Mouse (Mus musculus) midbrain, embryonic 16.5 days (tissue): Measurements from ENCODE around the gene Olfr53. TPM values are rescaled to one million over a fixed set of nuclear protein-coding genes. Genes with fewer than 3 reads are reported as not detected.

Source experiments
- ATAC-seq: fragments of 200-750 bp; cut with Nextera tagmentation; 2 replicates; pipeline ENCODE4 v1.8.0; 2017; ENCODE audit warnings: moderate TSS enrichment
- H3K27ac ChIP-seq: fragments of 300-500 bp; sonication (generic); 2 replicates; pipeline ENCODE4 v1.5.1; 2014; ENCODE audit warnings: mild to moderate bottlenecking, low read length, mixed read lengths
- H3K27me3 ChIP-seq: fragments of 300-500 bp; sonication (generic); 2 replicates; pipeline ENCODE4 v1.6.1; 2014; ENCODE audit warnings: low read depth, low read length, mixed read lengths; ENCODE audit not compliant: control insufficient read depth, insufficient read depth
- H3K36me3 ChIP-seq: fragments of 300-500 bp; sonication (generic); 2 replicates; pipeline ENCODE4 v1.6.1; 2014; ENCODE audit warnings: mild to moderate bottlenecking, low read length, moderate library complexity, mixed read lengths; ENCODE audit not compliant: control insufficient read depth, insufficient read depth
- H3K4me1 ChIP-seq: fragments of 300-500 bp; sonication (generic); 2 replicates; pipeline ENCODE4 v1.6.1; 2014; ENCODE audit warnings: mild to moderate bottlenecking, low read length, mixed read lengths; ENCODE audit not compliant: control insufficient read depth, insufficient read depth
- H3K4me2 ChIP-seq: fragments of 300-500 bp; sonication (generic); 2 replicates; pipeline ENCODE4 v1.6.1; 2014; ENCODE audit warnings: mild to moderate bottlenecking, low read length, mixed read lengths
- H3K4me3 ChIP-seq: fragments of 300-500 bp; sonication (generic); 2 replicates; pipeline ENCODE4 v1.5.1; 2014; ENCODE audit warnings: low read depth, mild to moderate bottlenecking, low read length, moderate library complexity, mixed read lengths
- H3K9ac ChIP-seq: fragments of 300-500 bp; sonication (generic); 2 replicates; pipeline ENCODE4 v1.6.1; 2014; ENCODE audit warnings: low read depth, low read length, mixed read lengths
- H3K9me3 ChIP-seq: fragments of 300-500 bp; sonication (generic); replicated peaks from 2 replicates; pipeline ENCODE4 v1.6.1; 2014; ENCODE audit warnings: mild to moderate bottlenecking, low read length, mixed read lengths; ENCODE audit not compliant: control insufficient read depth, poor library complexity, severe bottlenecking
- polyA plus RNA-seq: library from polyadenylated mRNA; unstranded; fragments of >200 nt; fragmentation: Nextera tagmentation; extraction: Ambion mirVana; gene quantifications from 2 replicates; pipeline ENCODE4 v1.2.1, GENCODE M21; 2015

The Olfr53 gene
- polyA plus RNA-seq, 1 experiment from 2014 or later: not detected

- Histone ChIP-seq H3K27me3 (no peaks in the 10 kb centered on the region), H3K4me3 (no peak within 1 kb of the TSS), H3K4me2 (no peak within 1 kb of the TSS), H3K9ac (no peak within 1 kb of the TSS), H3K9me3 (no peaks in the 10 kb centered on the region), H3K27ac (no peak within 1 kb of the TSS), H3K4me1 (no peaks in the 10 kb centered on the region), H3K36me3 (no peaks in the 10 kb centered on the region)
- ATAC-seq: no peak
Observed at GRCm38 (mm10) chr7:140696967-140697366, 50.7 kb downstream of the Olfr53 start, which contains the start of gene Olfr541. Olfr541 (plus strand) TSS chr7:140697267.

Other genes with a start within 250 kb of the Olfr53 start
- not detected in 2 replicates for gene Olfr531, start 243.5 kb upstream of the Olfr53 start, polyA plus RNA-seq
- gene Olfr532, start 224.8 kb upstream of the Olfr53 start, polyA plus RNA-seq: not detected in 2 replicates
- not detected in 2 replicates for gene Olfr533, start 183.1 kb upstream of the Olfr53 start, polyA plus RNA-seq
- gene Olfr535, start 162.2 kb upstream of the Olfr53 start, polyA plus RNA-seq: not detected in 2 replicates
- gene Olfr536, start 139.1 kb upstream of the Olfr53 start, polyA plus RNA-seq: not detected in 2 replicates
- not detected in 2 replicates for gene Olfr538, start 78.6 kb upstream of the Olfr53 start, polyA plus RNA-seq
- 0.03 TPM in 1 of 2 replicates, not detected in the other for gene Olfr46, start 45.2 kb upstream of the Olfr53 start, polyA plus RNA-seq
- gene Olfr61, start 17.5 kb upstream of the Olfr53 start, polyA plus RNA-seq: not detected in 2 replicates
- gene Olfr539, start 13.5 kb downstream of the Olfr53 start, polyA plus RNA-seq: 0.03 TPM in 1 of 2 replicates, not detected in the other
- gene Olfr45, start 35.5 kb downstream of the Olfr53 start, polyA plus RNA-seq: not detected in 2 replicates
- gene Olfr541, start 50.8 kb downstream of the Olfr53 start, polyA plus RNA-seq: not detected in 2 replicates
- gene Cyp2e1, start 117.3 kb downstream of the Olfr53 start, polyA plus RNA-seq: not detected in 2 replicates
- 0.34 and 0.36 TPM in 2 replicates for gene Syce1, start 141.4 kb downstream of the Olfr53 start, polyA plus RNA-seq
- gene Zfp941, start 175.7 kb downstream of the Olfr53 start, polyA plus RNA-seq: 37.0 and 38.4 TPM in 2 replicates
- gene Urah, start 188.6 kb downstream of the Olfr53 start, polyA plus RNA-seq: not detected in 2 replicates
- gene Scgb1c1, start 199.1 kb downstream of the Olfr53 start, polyA plus RNA-seq: not detected in 2 replicates
- not detected in 2 replicates for gene Odf3, start 201.4 kb downstream of the Olfr53 start, polyA plus RNA-seq
- gene Gm45785, start 209.9 kb downstream of the Olfr53 start, polyA plus RNA-seq: 0.39 TPM in 1 of 2 replicates, not detected in the other
- 107 TPM in 2 replicates for gene Ric8a, start 210.5 kb downstream of the Olfr53 start, polyA plus RNA-seq
- 33.3 and 40.0 TPM in 2 replicates for gene Bet1l, start 211.1 kb downstream of the Olfr53 start, polyA plus RNA-seq
- gene Psmd13, start 235.5 kb downstream of the Olfr53 start, polyA plus RNA-seq: 260 and 268 TPM in 2 replicates
- gene Sirt3, start 235.9 kb downstream of the Olfr53 start, polyA plus RNA-seq: 49.1 and 58.2 TPM in 2 replicates